In genomic region chr3:100160682-100161445, GRCm38 (mm10) we compare ENCODE assay signal across 8 mouse cellular contexts. TPM values are rescaled to one million over a fixed set of nuclear protein-coding genes. Genes with fewer than 3 reads are reported as not detected.
DNase-seq lines count a peak whose midpoint lies in the region; ATAC-seq and TF ChIP-seq lines count a peak whose summit lies in the region.

No protein-coding gene starts in this region.

- no peak for DNase-seq in heart, postnatal 0 days (ENCODE audit: low spot score)
- no peak for DNase-seq in heart, postnatal 36 days
- no peak for DNase-seq in intestine, embryonic 14.5 days (ENCODE audit: low spot score)
- no peak for DNase-seq in right cerebral cortex, adult 18-20 months
- no peak for DNase-seq in thymus, postnatal 4 days
- no peak for DNase-seq in cerebellum, postnatal 36 days

- H3K4me1 ChIP-seq in heart, postnatal 0 days (ENCODE audit: control insufficient read depth, insufficient read depth), result peaks cover 4% of the 10 kb centered on the region; the same call in 1 of the 2 replicates
- peaks cover 6% of the 10 kb centered on the region; the same call in 1 of the 2 replicates for H3K4me1 ChIP-seq in cortical plate, adult 2 months (ENCODE audit: control insufficient read depth, insufficient read depth, low read length)
- H3K4me1 ChIP-seq in intestine, embryonic 14.5 days (replicated peaks; ENCODE audit: control insufficient read depth, insufficient read depth, low read length), result peaks cover 8% of the 10 kb centered on the region
- H3K4me1 ChIP-seq in midbrain, embryonic 16.5 days (ENCODE audit: control insufficient read depth, insufficient read depth, low read length), result peaks cover 15% of the 10 kb centered on the region

- no peak overlapping the region for H3K27ac ChIP-seq in heart, postnatal 0 days (ENCODE audit: low read depth)
- no peak overlapping the region for H3K27ac ChIP-seq in cortical plate, adult 2 months (ENCODE audit: insufficient read depth, low read length)
- no peak overlapping the region for H3K27ac ChIP-seq in intestine, embryonic 14.5 days (ENCODE audit: low read depth)
- H3K27ac ChIP-seq in midbrain, embryonic 16.5 days (ENCODE audit: low read length), result no peak overlapping the region

- 85% methylated on average over 15 of the region's 15 CpGs for WGBS in heart, postnatal 0 days
- WGBS in intestine, embryonic 14.5 days, result 88% methylated on average over 15 of the region's 15 CpGs
- 89% methylated on average over 15 of the region's 15 CpGs for WGBS in midbrain, embryonic 16.5 days

- TF ChIP-seq POLR2A in cortical plate, adult 2 months (IDR thresholded peaks at IDR 0.05; ENCODE audit: extremely low read depth, insufficient read depth, low read length), result no peak

- 0 out of 2 replicates have a peak overlapping the region, but pooled peaks have one; percentile 79 for H3K9ac ChIP-seq in heart, postnatal 0 days (replicated peaks; ENCODE audit: low read depth, low read length)
- peak overlapping the region; percentile 68 for H3K9ac ChIP-seq in intestine, embryonic 14.5 days (ENCODE audit: low read length)
- no peak overlapping the region for H3K9ac ChIP-seq in midbrain, embryonic 16.5 days (ENCODE audit: low read depth, low read length)

- no peak for ATAC-seq in heart, postnatal 0 days (ENCODE audit: insufficient read depth, low read depth)
- ATAC-seq in intestine, embryonic 14.5 days (replicated peaks; ENCODE audit: low FRiP score, low TSS enrichment, low read depth), result no peak
- no peak for ATAC-seq in midbrain, embryonic 16.5 days

- H3K36me3 ChIP-seq in heart, postnatal 0 days (replicated peaks; ENCODE audit: control insufficient read depth, insufficient read depth, low read length), result peaks cover 28% of the 10 kb centered on the region
- H3K36me3 ChIP-seq in intestine, embryonic 14.5 days (ENCODE audit: control insufficient read depth, insufficient read depth, low read length), result peaks cover 40% of the 10 kb centered on the region
- peaks cover 19% of the 10 kb centered on the region for H3K36me3 ChIP-seq in midbrain, embryonic 16.5 days (ENCODE audit: control insufficient read depth, insufficient read depth, low read length)

- no peaks in the 10 kb centered on the region for H3K9me3 ChIP-seq in heart, postnatal 0 days (replicated peaks; ENCODE audit: control insufficient read depth, low read length)
- no peaks in the 10 kb centered on the region for H3K9me3 ChIP-seq in intestine, embryonic 14.5 days (ENCODE audit: control insufficient read depth, low read length)
- H3K9me3 ChIP-seq in midbrain, embryonic 16.5 days (replicated peaks; ENCODE audit: control insufficient read depth, low read length, poor library complexity, severe bottlenecking), result no peaks in the 10 kb centered on the region

- no peaks in the 10 kb centered on the region for H3K27me3 ChIP-seq in heart, postnatal 0 days (ENCODE audit: control insufficient read depth, insufficient read depth, low read length)
- no peaks in the 10 kb centered on the region for H3K27me3 ChIP-seq in intestine, embryonic 14.5 days (replicated peaks; ENCODE audit: control insufficient read depth, insufficient read depth, low read length)
- no peaks in the 10 kb centered on the region for H3K27me3 ChIP-seq in midbrain, embryonic 16.5 days (ENCODE audit: control insufficient read depth, insufficient read depth, low read depth, low read length)

- no peak for TF ChIP-seq CTCF in heart, postnatal 0 days (IDR thresholded peaks at IDR 0.05; ENCODE audit: low read depth)
- TF ChIP-seq CTCF in cortical plate, adult 2 months (IDR thresholded peaks at IDR 0.05; ENCODE audit: extremely low read depth, insufficient read depth, low read length), result no peak

- peak overlapping the region; percentile 76; the same call in 1 of the 2 replicates for H3K4me2 ChIP-seq in heart, postnatal 0 days (ENCODE audit: low read depth, low read length)
- peak overlapping the region; percentile 78 for H3K4me2 ChIP-seq in intestine, embryonic 14.5 days (ENCODE audit: low read length)
- peak overlapping the region; percentile 86 for H3K4me2 ChIP-seq in midbrain, embryonic 16.5 days (ENCODE audit: low read length)

- TF ChIP-seq EP300 in heart, postnatal 0 days (IDR thresholded peaks at IDR 0.05; ENCODE audit: low read depth), result no peak

- intact Hi-C loops in heart, postnatal 36 days (cut with DNase I), result loop anchor here (10.0 kb wide), 1 partner anchor 524 kb away; the partner anchor contains the start of gene Man1a2

- no peak overlapping the region for H3K4me3 ChIP-seq in heart, postnatal 0 days (ENCODE audit: low read depth, low read length)
- H3K4me3 ChIP-seq in cortical plate, adult 2 months (ENCODE audit: insufficient read depth, low read length), result peak overlapping the region; percentile 54; the same call in 1 of the 2 replicates
- peak overlapping the region; percentile 92; the same call in 1 of the 2 replicates for H3K4me3 ChIP-seq in intestine, embryonic 14.5 days (ENCODE audit: low read depth, low read length)
- peak overlapping the region; percentile 96; the same call in 1 of the 2 replicates for H3K4me3 ChIP-seq in midbrain, embryonic 16.5 days (ENCODE audit: low read depth, low read length)

RNA-seq across cellular contexts. Expression of gene Gdap2, which starts 1.3 kb away (rescaled TPM):
- 12.1 and 26.2 TPM in 2 replicates for total RNA-seq in heart, postnatal 0 days (2014; rRNA removed; ENCODE audit: low replicate concordance)
- polyA plus RNA-seq in heart, postnatal 0 days (2015; fragmentation: Nextera tagmentation; extraction: Ambion mirVana), result 14.1 and 17.8 TPM in 2 replicates
- total RNA-seq in heart, postnatal 36 days (2021), result 10 to 100 TPM in 1 of 2 experiments, 1 to 10 TPM in 1; 9.6 to 10.5 TPM
- polyA plus RNA-seq in cortical plate, adult 2 months (2012; rRNA removed), result 31.6 and 37.8 TPM in 2 replicates
- 26.3 and 27.0 TPM in 2 replicates for polyA plus RNA-seq in intestine, embryonic 14.5 days (2014; fragmentation: Nextera tagmentation; extraction: Ambion mirVana)
- 37.7 and 42.9 TPM in 2 replicates for polyA plus RNA-seq in midbrain, embryonic 16.5 days (2015; fragmentation: Nextera tagmentation; extraction: Ambion mirVana)

RNA-seq across cellular contexts. Expression of gene Wdr3, which starts 1.3 kb away (rescaled TPM):
- total RNA-seq in heart, postnatal 0 days (2014; rRNA removed; ENCODE audit: low replicate concordance), result 4.7 and 10.5 TPM in 2 replicates
- 10.7 and 13.6 TPM in 2 replicates for polyA plus RNA-seq in heart, postnatal 0 days (2015; fragmentation: Nextera tagmentation; extraction: Ambion mirVana)
- 10 to 100 TPM in 1 of 2 experiments, 1 to 10 TPM in 1; 10.0 to 10.2 TPM for total RNA-seq in heart, postnatal 36 days (2021)
- polyA plus RNA-seq in cortical plate, adult 2 months (2012; rRNA removed), result 16.8 and 22.1 TPM in 2 replicates
- polyA plus RNA-seq in intestine, embryonic 14.5 days (2014; fragmentation: Nextera tagmentation; extraction: Ambion mirVana), result 43.5 and 49.4 TPM in 2 replicates
- polyA plus RNA-seq in midbrain, embryonic 16.5 days (2015; fragmentation: Nextera tagmentation; extraction: Ambion mirVana), result 32.0 and 44.2 TPM in 2 replicates
